Mouse (Mus musculus): ENCODE results near the gene Rmi2.
"Not testable (repeated sequence)": the region's sequence is repeated elsewhere in the genome, so short reads cannot be mapped to it uniquely, and the experiment has no call there.

- not testable (repeated sequence) for TF ChIP-seq CTCF (IDR thresholded peaks at IDR 0.05; ENCODE audit: borderline replicate concordance, insufficient read depth, low read length); POLR2A (IDR thresholded peaks at IDR 0.05; ENCODE audit: low read depth, low read length)
Measured at GRCm38 (mm10) chr16:10802420-10802819, 32.4 kb upstream of the Rmi2 start.
